Mouse (Mus musculus) forebrain, embryonic 15.5 days (tissue): Measurements from ENCODE around the gene 2310034G01Rik. TPM values are rescaled to one million over a fixed set of nuclear protein-coding genes. Genes with fewer than 3 reads are reported as not detected.

Experiments
- ATAC-seq: fragments of 200-750 bp; cut with Nextera tagmentation; replicated peaks from 2 replicates; pipeline ENCODE4 v1.8.0; 2017; ENCODE audit warnings: mild to moderate bottlenecking, moderate TSS enrichment, moderate library complexity
- H3K27ac ChIP-seq: fragments of 300-500 bp; sonication (generic); replicated peaks from 2 replicates; pipeline ENCODE4 v1.5.1; 2015; ENCODE audit warnings: mild to moderate bottlenecking, inconsistent platforms
- H3K27me3 ChIP-seq: fragments of 300-500 bp; sonication (generic); 2 replicates; pipeline ENCODE4 v1.6.1; 2015; ENCODE audit warnings: inconsistent platforms
- H3K36me3 ChIP-seq: fragments of 300-500 bp; sonication (generic); 2 replicates; pipeline ENCODE4 v1.6.1; 2015; ENCODE audit warnings: mild to moderate bottlenecking, inconsistent platforms
- H3K4me1 ChIP-seq: fragments of 300-500 bp; sonication (generic); 2 replicates; pipeline ENCODE4 v1.6.1; 2015; ENCODE audit warnings: inconsistent platforms
- H3K4me2 ChIP-seq: fragments of 300-500 bp; sonication (generic); replicated peaks from 2 replicates; pipeline ENCODE4 v1.6.1; 2015; ENCODE audit warnings: mild to moderate bottlenecking, inconsistent platforms
- H3K4me3 ChIP-seq: fragments of 300-500 bp; sonication (generic); 2 replicates; pipeline ENCODE4 v1.5.1; 2015; ENCODE audit warnings: mild to moderate bottlenecking, inconsistent platforms
- H3K9ac ChIP-seq: fragments of 300-500 bp; sonication (generic); replicated peaks from 2 replicates; pipeline ENCODE4 v1.6.1; 2015; ENCODE audit warnings: mild to moderate bottlenecking, inconsistent platforms
- H3K9me3 ChIP-seq: fragments of 300-500 bp; sonication (generic); 2 replicates; pipeline ENCODE4 v1.6.1; 2016; ENCODE audit warnings: inconsistent platforms
- WGBS: fragments of 180-500 bp; shearing (Covaris S2); methylation state at CpG from one replicate; pipeline ENCODE4 v1.1.7; 2015; ENCODE audit warnings: mixed read lengths; 5-methylcytosine and 5-hydroxymethylcytosine counted together
- polyA plus RNA-seq: library from polyadenylated mRNA; unstranded; fragments of >200 nt; fragmentation: Nextera tagmentation; extraction: Ambion mirVana; gene quantifications from 2 replicates; pipeline ENCODE4 v1.2.1, GENCODE M21; 2015

The 2310034G01Rik gene
- polyA plus RNA-seq, 1 experiment from 2014 or later: 2.6 TPM

GRCm38 (mm10) chr19:46332721-46333339, 17.3 kb downstream of the 2310034G01Rik start:
- Histone ChIP-seq H3K27me3 (no peaks in the 10 kb centered on the region), H3K9ac (no peak overlapping the region), H3K4me1 (peaks cover 37% of the 10 kb centered on the region), H3K4me3 (no peak overlapping the region), H3K9me3 (no peaks in the 10 kb centered on the region), H3K36me3 (peaks cover 18% of the 10 kb centered on the region; the same call in 1 of the 2 replicates), H3K27ac (no peak overlapping the region), H3K4me2 (no peak overlapping the region)
- 30% methylated on average over 7 of the region's 7 CpGs for WGBS
- ATAC-seq: no peak

DNA sequence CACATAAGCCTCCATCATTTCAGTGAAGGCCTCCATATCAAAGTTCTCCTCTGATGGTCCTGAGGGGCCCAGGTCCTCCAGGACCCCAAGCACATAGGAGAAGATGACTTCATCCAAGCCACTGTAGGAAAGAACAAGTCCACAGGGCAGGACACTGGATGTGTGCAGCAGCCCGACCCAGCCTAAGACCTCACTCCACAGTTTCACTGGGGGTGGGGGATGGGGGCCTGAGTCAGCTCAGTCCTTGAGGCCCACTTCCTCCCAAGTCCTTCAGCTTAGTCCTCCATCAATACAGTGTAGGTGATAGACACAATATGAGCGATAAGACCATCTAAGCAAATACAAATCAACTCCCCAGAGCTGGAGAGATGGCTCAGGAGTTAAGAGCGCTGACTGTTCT, 18.2 kb downstream of the 2310034G01Rik start:
- Histone ChIP-seq H3K27me3 (no peaks in the 10 kb centered on the region), H3K9me3 (no peaks in the 10 kb centered on the region), H3K4me3 (no peak overlapping the region), H3K4me2 (no peak overlapping the region), H3K27ac (no peak overlapping the region), H3K36me3 (peaks cover 18% of the 10 kb centered on the region; the same call in 1 of the 2 replicates), H3K9ac (no peak overlapping the region), H3K4me1 (peaks cover 36% of the 10 kb centered on the region)
- ATAC-seq: no peak
- WGBS: 91% methylated on average over 3 of the region's 3 CpGs

- H3K4me1 ChIP-seq: peaks cover 36% of the 10 kb centered on the region
- ATAC-seq: no peak
- no peak overlapping the region for H3K4me2 ChIP-seq
- 90% methylated on average over 14 of the region's 14 CpGs for WGBS
- H3K27ac ChIP-seq: no peak overlapping the region
- no peaks in the 10 kb centered on the region for H3K27me3 ChIP-seq
- no peak overlapping the region for H3K4me3 ChIP-seq
- no peaks in the 10 kb centered on the region for H3K9me3 ChIP-seq
- no peak overlapping the region for H3K9ac ChIP-seq
- peaks cover 18% of the 10 kb centered on the region; the same call in 1 of the 2 replicates for H3K36me3 ChIP-seq
These were observed 18.8 kb downstream of the 2310034G01Rik start for GRCm38 (mm10) chr19:46331326-46331725.

GRCm38 (mm10) chr19:46330696-46331095, 19.4 kb downstream of the 2310034G01Rik start:
- no peak for ATAC-seq
- 95% methylated on average over 12 of the region's 12 CpGs for WGBS
- no peak overlapping the region for H3K9ac ChIP-seq
- H3K36me3 ChIP-seq: peaks cover 18% of the 10 kb centered on the region; the same call in 1 of the 2 replicates
- H3K4me2 ChIP-seq: no peak overlapping the region
- peaks cover 40% of the 10 kb centered on the region for H3K4me1 ChIP-seq
- no peaks in the 10 kb centered on the region for H3K27me3 ChIP-seq
- no peaks in the 10 kb centered on the region for H3K9me3 ChIP-seq
- no peak overlapping the region for H3K4me3 ChIP-seq
- no peak overlapping the region for H3K27ac ChIP-seq

GRCm38 (mm10) chr19:46329951-46330350, 20.2 kb downstream of the 2310034G01Rik start:
- no peaks in the 10 kb centered on the region for H3K9me3 ChIP-seq
- peak overlapping the region; percentile 71 for H3K4me3 ChIP-seq
- H3K27ac ChIP-seq: no peak overlapping the region
- no peaks in the 10 kb centered on the region for H3K27me3 ChIP-seq
- H3K9ac ChIP-seq: no peak overlapping the region
- peaks cover 48% of the 10 kb centered on the region for H3K4me1 ChIP-seq
- 7% methylated on average over 16 of the region's 16 CpGs for WGBS
- no peak for ATAC-seq
- peaks cover 18% of the 10 kb centered on the region; the same call in 1 of the 2 replicates for H3K36me3 ChIP-seq
- peak overlapping the region; percentile 99 for H3K4me2 ChIP-seq

- H3K4me1 ChIP-seq: peaks cover 56% of the 10 kb centered on the region
These were observed 21.0 kb downstream of the 2310034G01Rik start for GRCm38 (mm10) chr19:46329031-46329641.

DNA sequence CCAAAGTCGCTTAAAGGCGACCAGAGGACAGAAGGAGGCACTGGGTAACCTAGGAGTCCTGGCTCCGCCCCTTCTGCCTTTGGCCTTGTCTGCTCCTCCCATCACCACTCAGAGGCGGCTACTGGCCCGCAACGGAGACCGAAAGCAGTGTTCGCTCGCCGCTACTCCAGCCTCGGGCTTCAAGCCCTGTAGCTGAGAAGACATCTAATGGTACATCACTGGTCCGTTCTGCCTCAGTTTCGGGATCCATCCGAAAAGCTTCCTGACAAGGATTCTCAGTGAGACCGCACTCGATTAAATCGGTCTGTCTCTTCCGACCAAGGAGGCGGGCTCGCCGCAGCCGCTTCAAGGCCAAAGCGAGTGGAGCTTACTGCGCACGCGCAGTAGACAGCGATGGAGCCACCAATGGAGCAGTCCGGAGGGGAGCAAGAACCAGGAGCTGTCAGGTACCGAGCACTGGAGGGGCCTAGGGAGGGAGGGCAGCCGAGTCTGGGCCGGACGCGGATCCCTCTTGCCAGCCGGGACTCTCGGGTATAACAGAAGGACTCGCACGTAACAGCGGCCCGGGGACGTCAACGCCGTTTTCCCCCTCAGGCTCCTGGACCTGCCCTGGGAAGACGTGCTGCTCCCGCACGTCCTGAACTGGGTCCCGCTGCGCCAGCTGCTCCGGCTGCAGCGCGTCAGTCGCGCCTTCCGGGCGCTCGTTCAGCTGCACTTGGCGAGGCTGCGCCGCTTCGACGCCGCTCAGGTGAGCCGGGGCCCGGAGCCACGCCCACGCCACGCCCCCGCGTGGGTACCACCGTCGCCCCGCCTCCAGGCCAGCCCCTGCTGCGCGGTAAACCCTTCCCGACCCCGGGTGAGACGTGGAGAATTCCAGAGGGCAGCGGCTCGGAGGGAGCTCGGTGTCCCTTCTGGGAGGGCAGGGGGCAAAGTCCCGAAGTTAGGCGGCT, 21.7 kb downstream of the 2310034G01Rik start, which contains the start of gene Fbxl15:
TSS of gene Fbxl15 (plus strand) at position 104 of the 950 bp plus-strand sequence.
- Histone ChIP-seq H3K27ac (peak within 1 kb of the TSS; percentile 99), H3K36me3 (peaks cover 18% of the 10 kb centered on the region; the same call in 1 of the 2 replicates), H3K27me3 (0 out of 2 replicates have a peak, but pooled peaks cover 6% of the 10 kb centered on the region), H3K9me3 (no peaks in the 10 kb centered on the region), H3K4me1 (peaks cover 63% of the 10 kb centered on the region), H3K4me2 (peak within 1 kb of the TSS; percentile 99), H3K4me3 (peak within 1 kb of the TSS; percentile 71), H3K9ac (peak within 1 kb of the TSS; percentile 66)
- ATAC-seq: peak; percentile 88
- under 1% methylated on average over 81 of the region's 81 CpGs for WGBS

More at GRCm38 (mm10) chr19:46329031-46329641, 21.0 kb downstream of the 2310034G01Rik start:
- Histone ChIP-seq H3K27ac (peak overlapping the region; percentile 99), H3K4me3 (peak overlapping the region; percentile 71), H3K9ac (peak overlapping the region; percentile 66), H3K4me2 (peak overlapping the region; percentile 99), H3K9me3 (no peaks in the 10 kb centered on the region), H3K27me3 (0 out of 2 replicates have a peak, but pooled peaks cover 6% of the 10 kb centered on the region), H3K36me3 (peaks cover 18% of the 10 kb centered on the region; the same call in 1 of the 2 replicates)
- WGBS: 1% methylated on average over 54 of the region's 54 CpGs
- ATAC-seq: peak; percentile 17

DNA sequence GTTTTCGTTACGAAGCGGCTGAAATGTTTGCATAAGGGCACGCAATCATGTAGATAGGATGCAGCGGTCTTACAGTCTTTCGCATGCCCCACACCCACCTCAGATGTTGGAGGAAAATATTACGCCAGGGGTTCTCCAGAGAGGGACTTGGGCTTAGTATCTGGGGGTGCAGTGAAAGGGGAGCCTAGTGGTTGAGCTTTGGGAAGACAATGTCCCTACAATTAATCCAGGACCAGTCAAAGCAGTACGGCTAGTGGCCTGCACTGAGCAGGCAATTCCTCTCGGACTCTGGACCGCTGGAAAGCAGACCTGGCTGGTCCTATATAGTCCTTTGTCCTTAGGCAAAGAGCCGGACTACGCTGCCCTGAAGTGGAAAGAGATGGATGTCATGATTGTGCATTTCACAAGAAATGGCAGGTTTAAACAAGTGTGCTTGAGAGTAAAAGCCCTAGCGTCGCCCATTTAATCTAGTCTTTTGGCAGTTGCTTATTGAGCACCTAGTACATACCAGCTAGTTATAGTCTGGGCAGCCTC, 22.5 kb downstream of the 2310034G01Rik start:
- H3K27me3 ChIP-seq: 0 out of 2 replicates have a peak, but pooled peaks cover 6% of the 10 kb centered on the region
- H3K4me2 ChIP-seq: peak overlapping the region; percentile 99
- peak overlapping the region; percentile 71 for H3K4me3 ChIP-seq
- no peaks in the 10 kb centered on the region for H3K9me3 ChIP-seq
- H3K4me1 ChIP-seq: peaks cover 70% of the 10 kb centered on the region
- 33% methylated on average over 14 of the region's 14 CpGs for WGBS
- peaks cover 18% of the 10 kb centered on the region; the same call in 1 of the 2 replicates for H3K36me3 ChIP-seq
- ATAC-seq: no peak
- H3K27ac ChIP-seq: peak overlapping the region; percentile 99
- peak overlapping the region; percentile 66 for H3K9ac ChIP-seq

GRCm38 (mm10) chr19:46326756-46327305, 23.3 kb downstream of the 2310034G01Rik start, which contains the start of gene Psd:
Gene Psd (minus strand): TSS chr19:46327156.
- WGBS: under 1% methylated on average over 35 of the region's 35 CpGs
- Histone ChIP-seq H3K4me3 (peak within 1 kb of the TSS; percentile 71), H3K27me3 (0 out of 2 replicates have a peak, but pooled peaks cover 6% of the 10 kb centered on the region), H3K27ac (peak within 1 kb of the TSS; percentile 99), H3K9me3 (no peaks in the 10 kb centered on the region), H3K4me1 (peaks cover 75% of the 10 kb centered on the region), H3K36me3 (peaks cover 18% of the 10 kb centered on the region; the same call in 1 of the 2 replicates), H3K9ac (peak within 1 kb of the TSS; percentile 66), H3K4me2 (peak within 1 kb of the TSS; percentile 99)
- ATAC-seq: 0 out of 2 replicates have a peak, but pooled peaks have one; percentile 3

GRCm38 (mm10) chr19:46326019-46326755, 23.9 kb downstream of the 2310034G01Rik start:
- Histone ChIP-seq H3K36me3 (peaks cover 13% of the 10 kb centered on the region; the same call in 1 of the 2 replicates), H3K27me3 (0 out of 2 replicates have a peak, but pooled peaks cover 6% of the 10 kb centered on the region), H3K9me3 (no peaks in the 10 kb centered on the region), H3K4me2 (peak overlapping the region; percentile 99), H3K27ac (peak overlapping the region; percentile 99), H3K9ac (peak overlapping the region; percentile 56), H3K4me3 (peak overlapping the region; percentile 71), H3K4me1 (peaks cover 82% of the 10 kb centered on the region)
- 2% methylated on average over 29 of the region's 29 CpGs for WGBS
- no peak for ATAC-seq
